Mouse (Mus musculus): ENCODE data around the gene Gm10491.

Gm10491 gene

GRCm38 (mm10) chrX:7907735-7908134 lies at the start of gene Gm10491:
Gm10491 (minus strand) TSS chrX:7907835.
- no peak within 1 kb of the TSS for H3K4me3 ChIP-seq (replicated peaks; ENCODE audit: low read length)
- TF ChIP-seq POU5F1 (IDR thresholded peaks at IDR 0.05; ENCODE audit: borderline replicate concordance, low read length) = no peak
- no peak for TF ChIP-seq NANOG (IDR thresholded peaks at IDR 0.05; ENCODE audit: borderline replicate concordance, low read length)
- TF ChIP-seq CTCF (conservative IDR thresholded peaks at IDR 0.05; ENCODE audit: low read length) = no peak
- no peaks in the 10 kb centered on the region for H3K9me3 ChIP-seq (ENCODE audit: low read length)
- H3K27me3 ChIP-seq (ENCODE audit: insufficient read depth, low read length) = no peaks in the 10 kb centered on the region
- H3K36me3 ChIP-seq (ENCODE audit: insufficient read depth, low read length) = peaks cover 16% of the 10 kb centered on the region
- peaks cover 37% of the 10 kb centered on the region for H3K4me1 ChIP-seq (replicated peaks; ENCODE audit: low read depth, low read length)

GRCm38 (mm10) chrX:7950091-7950490 lies 42.5 kb upstream of the Gm10491 start:
- Histone ChIP-seq H3K4me3 (replicated peaks; ENCODE audit: low read length) (no peak overlapping the region), H3K36me3 (ENCODE audit: insufficient read depth, low read length) (peaks cover 14% of the 10 kb centered on the region), H3K27me3 (ENCODE audit: insufficient read depth, low read length) (no peaks in the 10 kb centered on the region), H3K4me1 (replicated peaks; ENCODE audit: low read depth, low read length) (peaks cover 60% of the 10 kb centered on the region), H3K9me3 (ENCODE audit: low read length) (no peaks in the 10 kb centered on the region)
- no peak for TF ChIP-seq POU5F1 (IDR thresholded peaks at IDR 0.05; ENCODE audit: borderline replicate concordance, low read length)
- TF ChIP-seq CTCF (conservative IDR thresholded peaks at IDR 0.05; ENCODE audit: low read length) = no peak
- no peak for TF ChIP-seq NANOG (IDR thresholded peaks at IDR 0.05; ENCODE audit: borderline replicate concordance, low read length)

DNA sequence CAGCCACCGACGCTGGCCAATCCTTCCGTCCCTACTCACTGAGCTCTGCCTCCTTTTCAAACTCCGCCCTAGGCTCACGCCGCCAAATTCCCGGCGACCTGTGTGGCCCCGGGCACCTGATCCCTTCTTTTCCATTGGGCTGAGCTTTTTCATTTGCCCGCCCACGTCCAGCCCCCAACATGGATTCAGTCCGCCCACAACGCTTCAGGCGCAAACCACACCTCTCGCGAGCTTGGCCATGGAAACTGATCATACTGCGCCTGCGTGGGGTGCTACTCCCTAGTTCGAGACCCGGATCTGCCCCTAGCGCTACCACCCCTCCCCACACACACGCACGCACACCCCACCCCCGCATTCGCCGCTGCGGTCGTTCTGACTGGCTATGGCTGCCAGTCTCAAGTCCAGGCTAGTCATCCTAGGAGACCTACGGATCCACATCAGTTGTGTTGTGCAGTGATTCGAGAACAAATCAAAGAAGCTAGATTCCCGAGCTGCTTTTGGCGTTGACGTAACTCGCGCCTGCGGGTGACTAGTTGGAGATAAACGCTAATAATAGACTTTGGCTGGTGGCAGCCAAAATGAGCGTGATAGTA lies 40.4 kb upstream of the Gm10491 start:
- Histone ChIP-seq H3K36me3 (ENCODE audit: insufficient read depth, low read length) (peaks cover 35% of the 10 kb centered on the region), H3K4me3 (replicated peaks; ENCODE audit: low read length) (peak overlapping the region; percentile 77), H3K4me1 (replicated peaks; ENCODE audit: low read depth, low read length) (peaks cover 66% of the 10 kb centered on the region), H3K9me3 (ENCODE audit: low read length) (no peaks in the 10 kb centered on the region), H3K27me3 (ENCODE audit: insufficient read depth, low read length) (no peaks in the 10 kb centered on the region)
- no peak for TF ChIP-seq NANOG (IDR thresholded peaks at IDR 0.05; ENCODE audit: borderline replicate concordance, low read length)
- TF ChIP-seq POU5F1 (IDR thresholded peaks at IDR 0.05; ENCODE audit: borderline replicate concordance, low read length) = no peak
- TF ChIP-seq CTCF (conservative IDR thresholded peaks at IDR 0.05; ENCODE audit: low read length) = no peak

DNA sequence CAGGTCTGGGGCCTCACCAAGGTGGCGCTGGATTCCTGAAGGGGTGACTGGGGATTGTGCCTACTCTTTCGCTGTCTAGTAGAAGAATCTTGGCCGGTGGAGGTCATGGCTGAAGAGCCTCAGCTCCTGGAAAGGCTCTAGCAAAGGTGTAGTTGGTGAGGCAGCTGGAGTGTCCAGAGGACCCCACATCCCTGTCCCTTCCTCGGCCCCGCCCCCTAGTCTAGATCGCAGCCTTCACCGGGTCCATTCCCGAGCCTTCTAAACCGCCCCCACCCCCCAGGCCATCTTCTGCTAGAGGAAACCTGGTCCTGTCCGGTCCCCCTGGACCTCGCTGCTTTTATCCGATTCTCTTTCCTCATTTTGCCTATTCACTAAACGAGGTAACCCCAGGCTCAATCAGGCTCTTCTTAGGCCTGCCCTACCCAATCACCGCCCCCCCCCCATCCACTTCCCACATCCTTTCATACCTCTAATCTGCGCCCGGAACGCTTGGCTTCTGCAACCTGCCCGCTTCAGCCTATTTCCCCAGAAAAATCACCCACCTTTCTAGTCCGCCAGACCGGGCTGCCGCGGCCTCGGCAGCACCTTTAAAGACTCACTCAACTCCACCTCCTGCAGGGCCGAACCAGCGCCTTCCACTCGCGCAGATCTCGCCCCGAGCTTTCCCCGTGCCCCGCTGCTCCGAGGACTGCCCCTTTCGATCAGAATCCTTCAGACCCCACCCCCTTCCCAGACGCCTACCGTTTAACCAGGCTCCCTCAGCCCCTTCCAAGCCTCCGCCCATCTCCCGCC lies 39.7 kb upstream of the Gm10491 start, which contains the start of gene Hdac6:
TSS of gene Hdac6 (minus strand) at position 782 of the 792 bp plus-strand sequence.
- H3K36me3 ChIP-seq (ENCODE audit: insufficient read depth, low read length) = peaks cover 42% of the 10 kb centered on the region
- TF ChIP-seq NANOG (IDR thresholded peaks at IDR 0.05; ENCODE audit: borderline replicate concordance, low read length) (no peak), CTCF (conservative IDR thresholded peaks at IDR 0.05; ENCODE audit: low read length) (no peak), POU5F1 (IDR thresholded peaks at IDR 0.05; ENCODE audit: borderline replicate concordance, low read length) (no peak)
- H3K4me1 ChIP-seq (replicated peaks; ENCODE audit: low read depth, low read length) = peaks cover 60% of the 10 kb centered on the region
- no peaks in the 10 kb centered on the region for H3K9me3 ChIP-seq (ENCODE audit: low read length)
- H3K4me3 ChIP-seq (replicated peaks; ENCODE audit: low read length) = peak within 1 kb of the TSS; percentile 80
- H3K27me3 ChIP-seq (ENCODE audit: insufficient read depth, low read length) = no peaks in the 10 kb centered on the region

DNA sequence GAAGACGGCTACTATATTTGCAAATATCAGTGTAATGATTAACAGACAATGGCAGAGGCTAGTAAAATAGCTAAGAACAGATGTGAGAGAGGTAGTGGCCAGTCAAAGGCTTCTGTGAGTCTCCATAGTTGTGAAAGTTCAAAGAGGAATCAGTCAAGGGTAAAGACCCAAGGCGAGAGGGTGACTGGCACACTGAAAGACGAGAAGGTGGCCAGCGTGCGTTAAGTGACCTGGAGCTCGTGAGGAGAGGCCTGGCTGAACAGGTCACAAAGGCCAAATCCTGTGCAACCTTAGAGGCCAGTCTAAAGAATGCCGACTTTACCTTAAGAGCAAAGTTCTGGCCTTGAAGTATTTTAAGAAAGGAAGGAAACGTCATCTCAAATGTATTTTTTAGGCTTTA lies 38.0 kb upstream of the Gm10491 start:
- TF ChIP-seq NANOG (IDR thresholded peaks at IDR 0.05; ENCODE audit: borderline replicate concordance, low read length) = no peak
- no peak for TF ChIP-seq POU5F1 (IDR thresholded peaks at IDR 0.05; ENCODE audit: borderline replicate concordance, low read length)
- TF ChIP-seq CTCF (conservative IDR thresholded peaks at IDR 0.05; ENCODE audit: low read length) = no peak
- Histone ChIP-seq H3K4me1 (replicated peaks; ENCODE audit: low read depth, low read length) (peaks cover 44% of the 10 kb centered on the region), H3K4me3 (replicated peaks; ENCODE audit: low read length) (no peak overlapping the region), H3K36me3 (ENCODE audit: insufficient read depth, low read length) (peaks cover 57% of the 10 kb centered on the region), H3K27me3 (ENCODE audit: insufficient read depth, low read length) (no peaks in the 10 kb centered on the region), H3K9me3 (ENCODE audit: low read length) (no peaks in the 10 kb centered on the region)

- peaks cover 20% of the 10 kb centered on the region for H3K4me1 ChIP-seq (replicated peaks; ENCODE audit: low read depth, low read length)
- no peaks in the 10 kb centered on the region for H3K9me3 ChIP-seq (ENCODE audit: low read length)
- H3K27me3 ChIP-seq (ENCODE audit: insufficient read depth, low read length) = no peaks in the 10 kb centered on the region
- H3K36me3 ChIP-seq (ENCODE audit: insufficient read depth, low read length) = peaks cover 93% of the 10 kb centered on the region
- H3K4me3 ChIP-seq (replicated peaks; ENCODE audit: low read length) = no peak overlapping the region
- no peak for TF ChIP-seq NANOG (IDR thresholded peaks at IDR 0.05; ENCODE audit: borderline replicate concordance, low read length)
- no peak for TF ChIP-seq POU5F1 (IDR thresholded peaks at IDR 0.05; ENCODE audit: borderline replicate concordance, low read length)
- no peak for TF ChIP-seq CTCF (conservative IDR thresholded peaks at IDR 0.05; ENCODE audit: low read length)
Observed at GRCm38 (mm10) chrX:7937667-7938066, 30.0 kb upstream of the Gm10491 start.

DNA sequence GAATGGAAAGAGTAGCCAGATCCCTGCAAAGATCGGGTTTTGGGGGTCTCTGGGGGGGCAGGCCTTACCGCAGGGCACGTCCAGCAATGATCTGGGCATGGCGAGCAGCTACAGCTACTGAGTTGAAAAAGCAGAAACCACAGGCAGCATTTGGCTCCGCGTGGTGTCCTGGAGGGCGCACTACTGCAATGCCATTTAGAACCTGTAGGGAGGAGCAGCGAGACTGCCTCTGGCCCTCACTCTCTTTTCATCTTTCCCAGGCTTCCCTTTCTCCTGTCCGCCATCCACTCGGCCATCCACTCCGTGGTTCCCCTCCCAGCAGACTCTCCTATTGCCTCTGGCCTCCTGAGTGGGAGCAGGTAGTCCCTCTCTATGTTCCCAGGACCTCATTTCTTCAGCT lies 29.2 kb upstream of the Gm10491 start:
- H3K4me3 ChIP-seq (replicated peaks; ENCODE audit: low read length) = 0 out of 2 replicates have a peak overlapping the region, but pooled peaks have one; percentile 13
- no peaks in the 10 kb centered on the region for H3K9me3 ChIP-seq (ENCODE audit: low read length)
- H3K4me1 ChIP-seq (replicated peaks; ENCODE audit: low read depth, low read length) = peaks cover 28% of the 10 kb centered on the region
- H3K36me3 ChIP-seq (ENCODE audit: insufficient read depth, low read length) = peaks cover 93% of the 10 kb centered on the region
- H3K27me3 ChIP-seq (ENCODE audit: insufficient read depth, low read length) = no peaks in the 10 kb centered on the region
- TF ChIP-seq POU5F1 (IDR thresholded peaks at IDR 0.05; ENCODE audit: borderline replicate concordance, low read length) = no peak
- TF ChIP-seq NANOG (IDR thresholded peaks at IDR 0.05; ENCODE audit: borderline replicate concordance, low read length) = no peak
- TF ChIP-seq CTCF (conservative IDR thresholded peaks at IDR 0.05; ENCODE audit: low read length) = peak; percentile 42

DNA sequence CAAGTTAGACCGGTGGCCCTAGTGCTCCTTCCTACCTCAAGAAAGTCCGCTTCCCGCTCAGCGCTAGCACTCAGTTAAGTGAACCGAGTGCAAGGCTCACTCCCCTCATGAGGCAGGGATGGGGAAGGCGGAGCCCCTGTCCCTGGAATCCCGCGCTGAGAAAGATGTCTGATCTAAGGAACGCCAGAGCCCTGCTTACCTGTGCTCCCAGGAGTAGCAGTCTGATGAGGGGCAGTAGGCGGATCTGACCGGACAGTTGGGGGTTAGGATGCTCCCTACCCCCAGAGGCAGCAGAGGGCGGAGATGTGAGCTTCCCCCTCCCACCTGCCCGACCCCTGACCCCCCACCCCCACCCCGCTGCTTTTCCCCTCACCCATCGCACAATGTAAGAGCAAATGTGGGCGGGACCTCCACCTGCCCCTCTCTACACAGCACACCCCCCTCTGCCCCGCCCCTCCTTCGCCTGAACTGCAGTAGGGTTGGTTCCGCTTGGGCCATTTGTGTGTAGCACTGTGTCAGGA lies 20.7 kb upstream of the Gm10491 start, which contains the start of gene Eras:
TSS of gene Eras (minus strand) at position 338 of the 521 bp plus-strand sequence.
- Histone ChIP-seq H3K36me3 (ENCODE audit: insufficient read depth, low read length) (peaks cover 61% of the 10 kb centered on the region), H3K9me3 (ENCODE audit: low read length) (no peaks in the 10 kb centered on the region), H3K4me1 (replicated peaks; ENCODE audit: low read depth, low read length) (peaks cover 67% of the 10 kb centered on the region), H3K4me3 (replicated peaks; ENCODE audit: low read length) (peak within 1 kb of the TSS; percentile 82), H3K27me3 (ENCODE audit: insufficient read depth, low read length) (no peaks in the 10 kb centered on the region; the same call in 1 of the 2 replicates)
- TF ChIP-seq POU5F1 (IDR thresholded peaks at IDR 0.05; ENCODE audit: borderline replicate concordance, low read length) = no peak
- TF ChIP-seq NANOG (IDR thresholded peaks at IDR 0.05; ENCODE audit: borderline replicate concordance, low read length) = no peak
- TF ChIP-seq CTCF (conservative IDR thresholded peaks at IDR 0.05; ENCODE audit: low read length) = no peak
